Mouse (Mus musculus) G1E (cell line): ENCODE measurements around the gene Sox5.

Experiments
- CTCF ChIP-seq: IDR thresholded peaks from 2 replicates; pipeline ENCODE4 v1.5.1; 2012; ENCODE audit warnings: low read depth, low read length, inconsistent platforms, mixed read lengths
- POLR2AphosphoS5 ChIP-seq: IDR thresholded peaks from 2 replicates; pipeline ENCODE4 v1.6.1; 2012; ENCODE audit warnings: low read depth, low read length, inconsistent platforms; ENCODE audit not compliant: insufficient replicate concordance
- TAL1 ChIP-seq: conservative IDR thresholded peaks from 2 replicates; pipeline ENCODE4 v1.6.1; 2012; ENCODE audit warnings: low read depth, low read length, inconsistent platforms, mixed read lengths

- no peak for TF ChIP-seq CTCF
- TF ChIP-seq TAL1: no peak
- no peak for TF ChIP-seq POLR2AphosphoS5
Observed at GRCm38 (mm10) chr6:144297131-144297530, 484.6 kb downstream of the Sox5 start.
